Mouse (Mus musculus): ENCODE results near the gene Ifnlr1.

- TF ChIP-seq CTCF (IDR thresholded peaks at IDR 0.05; ENCODE audit: low read depth) = no peak
- no peak for TF ChIP-seq EP300 (IDR thresholded peaks at IDR 0.05; ENCODE audit: low read depth)
Observed at GRCm38 (mm10) chr4:135655499-135655898, 30.6 kb upstream of the Ifnlr1 start.
